Mouse (Mus musculus): ENCODE results near the gene St3gal6.

St3gal6 gene

GRCm38 (mm10) chr16:58521182-58521581 is 2.9 kb downstream of the St3gal6 start:
- DNase-seq (ENCODE audit: low read depth, low spot score) = no peak

GRCm38 (mm10) chr16:58520457-58520856 is 3.6 kb downstream of the St3gal6 start:
- DNase-seq (ENCODE audit: low read depth, low spot score) = no peak

- no peak for DNase-seq (ENCODE audit: low read depth, low spot score)
Measured at GRCm38 (mm10) chr16:58519650-58520073, 4.4 kb downstream of the St3gal6 start.

GRCm38 (mm10) chr16:58516960-58517798 is 6.9 kb downstream of the St3gal6 start:
- no peak for DNase-seq (ENCODE audit: low read depth, low spot score)

GRCm38 (mm10) chr16:58516161-58516560 is 7.9 kb downstream of the St3gal6 start:
- no peak for DNase-seq (ENCODE audit: low read depth, low spot score)

GRCm38 (mm10) chr16:58514565-58514964 is 9.5 kb downstream of the St3gal6 start:
- DNase-seq (ENCODE audit: low read depth, low spot score) = no peak

GRCm38 (mm10) chr16:58513755-58514154 is 10.3 kb downstream of the St3gal6 start:
- DNase-seq (ENCODE audit: low read depth, low spot score) = no peak

- DNase-seq (ENCODE audit: low read depth, low spot score) = peak; percentile 60
Measured at GRCm38 (mm10) chr16:58512887-58513286, 11.2 kb downstream of the St3gal6 start.

- peak; percentile 61 for DNase-seq (ENCODE audit: low read depth, low spot score)
Measured at GRCm38 (mm10) chr16:58512181-58512761, 11.8 kb downstream of the St3gal6 start.

GRCm38 (mm10) chr16:58504945-58505344 is 19.1 kb downstream of the St3gal6 start:
- DNase-seq (ENCODE audit: low read depth, low spot score) = no peak

GRCm38 (mm10) chr16:58502566-58502965 is 21.5 kb downstream of the St3gal6 start:
- DNase-seq (ENCODE audit: low read depth, low spot score) = no peak

GRCm38 (mm10) chr16:58501760-58502301 is 22.2 kb downstream of the St3gal6 start:
- DNase-seq (ENCODE audit: low read depth, low spot score) = peak; percentile 54

- DNase-seq (ENCODE audit: low read depth, low spot score) = no peak
Measured at GRCm38 (mm10) chr16:58499650-58500049, 24.4 kb downstream of the St3gal6 start.

GRCm38 (mm10) chr16:58499172-58499584 is 24.9 kb downstream of the St3gal6 start:
- DNase-seq (ENCODE audit: low read depth, low spot score) = no peak

- no peak for DNase-seq (ENCODE audit: low read depth, low spot score)
Measured at GRCm38 (mm10) chr16:58497886-58498713, 25.9 kb downstream of the St3gal6 start.

GRCm38 (mm10) chr16:58496791-58497190 is 27.3 kb downstream of the St3gal6 start:
- no peak for DNase-seq (ENCODE audit: low read depth, low spot score)

- no peak for DNase-seq (ENCODE audit: low read depth, low spot score)
Measured at GRCm38 (mm10) chr16:58487861-58488260, 36.2 kb downstream of the St3gal6 start.

- DNase-seq (ENCODE audit: low read depth, low spot score) = no peak
Measured at GRCm38 (mm10) chr16:58482296-58482695, 41.7 kb downstream of the St3gal6 start.

GRCm38 (mm10) chr16:58481906-58482270 is 42.2 kb downstream of the St3gal6 start:
- DNase-seq (ENCODE audit: low read depth, low spot score) = no peak

GRCm38 (mm10) chr16:58481219-58481905 is 42.7 kb downstream of the St3gal6 start:
- no peak for DNase-seq (ENCODE audit: low read depth, low spot score)

- no peak for DNase-seq (ENCODE audit: low read depth, low spot score)
Measured at GRCm38 (mm10) chr16:58479898-58480448, 44.1 kb downstream of the St3gal6 start.
